Mouse (Mus musculus): ENCODE measurements around the gene Arg2. TPM values are rescaled to one million over a fixed set of nuclear protein-coding genes. Genes with fewer than 3 reads are reported as not detected.

The Arg2 gene
- total RNA-seq (2012; rRNA removed), result 4.0 and 5.3 TPM in 2 replicates

- peak; percentile 77 for DNase-seq (ENCODE audit: low read depth, low spot score)
- Histone ChIP-seq H3K27ac (ENCODE audit: insufficient read depth, low read depth, low read length, poor library complexity, severe bottlenecking) (no peak within 1 kb of the TSS), H3K36me3 (ENCODE audit: control insufficient read depth, insufficient read depth, low read length, poor library complexity, severe bottlenecking) (no peaks in the 10 kb centered on the region), H3K9ac (ENCODE audit: insufficient read depth, low read depth, low read length, poor library complexity, severe bottlenecking) (peak within 1 kb of the TSS; percentile 25; the same call in 1 of the 2 replicates), H3K9me3 (ENCODE audit: control insufficient read depth, insufficient read depth, low read depth, low read length) (no peaks in the 10 kb centered on the region), H3K4me3 (ENCODE audit: insufficient read depth in 1 of 2, low read depth in 1 of 2, low read length in 2 of 2, poor library complexity in 1 of 2, severe bottlenecking in 1 of 2) (peak within 1 kb of the TSS; percentile 67 to 78), H3K4me1 (ENCODE audit: control insufficient read depth in 2 of 2, insufficient read depth in 2 of 2, low read length in 2 of 2, poor library complexity in 1 of 2) (no peaks in the 10 kb centered on the region)
- TF ChIP-seq HCFC1 (IDR thresholded peaks at IDR 0.05; ENCODE audit: borderline replicate concordance, insufficient read depth, low read length) (no peak), ZC3H11A (IDR thresholded peaks at IDR 0.05; ENCODE audit: borderline replicate concordance, low read depth, low read length) (no peak), MAFK (IDR thresholded peaks at IDR 0.05; ENCODE audit: insufficient read depth, low read depth, low read length) (no peak), CHD2 (IDR thresholded peaks at IDR 0.05; ENCODE audit: low read depth, low read length) (no peak), ZNF384 (IDR thresholded peaks at IDR 0.05; ENCODE audit: low read depth, low read length) (no peak)
- in situ Hi-C loops (cut with MboI; ENCODE audit: low sequenced_read_pairs in 2 of 2, unreplicated experiment in 2 of 2), result no loop called here
Observed at GRCm38 (mm10) chr12:79130299-79131177, at the start of gene Arg2. Arg2 (plus strand) TSS chr12:79130777.

- H3K36me3 ChIP-seq (ENCODE audit: control insufficient read depth, insufficient read depth, low read length, poor library complexity, severe bottlenecking), result no peaks in the 10 kb centered on the region
- TF ChIP-seq HCFC1 (IDR thresholded peaks at IDR 0.05; ENCODE audit: borderline replicate concordance, insufficient read depth, low read length) (peak; percentile 47; the same call in 1 of the 2 replicates), MAFK (IDR thresholded peaks at IDR 0.05; ENCODE audit: insufficient read depth, low read depth, low read length) (no peak)
- no peaks in the 10 kb centered on the region for H3K9me3 ChIP-seq (ENCODE audit: control insufficient read depth, insufficient read depth, low read depth, low read length)
- peak within 1 kb of the TSS; percentile 93 to 96 for H3K4me3 ChIP-seq (ENCODE audit: insufficient read depth in 1 of 2, low read depth in 1 of 2, low read length in 2 of 2, poor library complexity in 1 of 2, severe bottlenecking in 1 of 2)
- in situ Hi-C loops (cut with MboI; ENCODE audit: low sequenced_read_pairs in 2 of 2, unreplicated experiment in 2 of 2), result loop anchor here in 1 of 2 experiments (10.0 kb wide), 1 partner anchor 174 kb away; no protein-coding TSS in a partner anchor
- H3K4me1 ChIP-seq (ENCODE audit: control insufficient read depth in 2 of 2, insufficient read depth in 2 of 2, low read length in 2 of 2, poor library complexity in 1 of 2), result no peaks in the 10 kb centered on the region
- peak; percentile 80 for DNase-seq (ENCODE audit: low read depth, low spot score)
- no peak within 1 kb of the TSS for H3K27ac ChIP-seq (ENCODE audit: insufficient read depth, low read depth, low read length, poor library complexity, severe bottlenecking)
- peak within 1 kb of the TSS; percentile 93 for H3K9ac ChIP-seq (ENCODE audit: insufficient read depth, low read depth, low read length, poor library complexity, severe bottlenecking)
Observed at GRCm38 (mm10) chr12:79089182-79089812, 41.3 kb upstream of the Arg2 start, which contains the start of gene Pigh. Pigh (minus strand) TSS chr12:79089651.

GRCm38 (mm10) chr12:79092569-79092968 is 38.0 kb upstream of the Arg2 start:
- Histone ChIP-seq H3K36me3 (ENCODE audit: control insufficient read depth, insufficient read depth, low read length, poor library complexity, severe bottlenecking) (no peaks in the 10 kb centered on the region), H3K4me1 (ENCODE audit: control insufficient read depth in 2 of 2, insufficient read depth in 2 of 2, low read length in 2 of 2, poor library complexity in 1 of 2) (no peaks in the 10 kb centered on the region), H3K9me3 (ENCODE audit: control insufficient read depth, insufficient read depth, low read depth, low read length) (no peaks in the 10 kb centered on the region), H3K9ac (ENCODE audit: insufficient read depth, low read depth, low read length, poor library complexity, severe bottlenecking) (no peak overlapping the region), H3K27ac (ENCODE audit: insufficient read depth, low read depth, low read length, poor library complexity, severe bottlenecking) (no peak overlapping the region), H3K4me3 (ENCODE audit: insufficient read depth in 1 of 2, low read depth in 1 of 2, low read length in 2 of 2, poor library complexity in 1 of 2, severe bottlenecking in 1 of 2) (no peak overlapping the region)
- in situ Hi-C loops (cut with MboI; ENCODE audit: low sequenced_read_pairs in 2 of 2, unreplicated experiment in 2 of 2), result loop anchor here in 1 of 2 experiments (10.0 kb wide), 1 partner anchor 68 kb away; the partner anchor contains the start of gene Plekhh1
- no peak for TF ChIP-seq ZNF384 (IDR thresholded peaks at IDR 0.05; ENCODE audit: low read depth, low read length)
- TF ChIP-seq MAFK (IDR thresholded peaks at IDR 0.05; ENCODE audit: insufficient read depth, low read depth, low read length), result 0 out of 2 replicates have a peak, but pooled peaks have one; percentile 37
- DNase-seq (ENCODE audit: low read depth, low spot score), result peak; percentile 65

- H3K4me1 ChIP-seq (ENCODE audit: control insufficient read depth in 2 of 2, insufficient read depth in 2 of 2, low read length in 2 of 2, poor library complexity in 1 of 2), result no peaks in the 10 kb centered on the region
- peak; percentile 95 for TF ChIP-seq ZC3H11A (IDR thresholded peaks at IDR 0.05; ENCODE audit: borderline replicate concordance, low read depth, low read length)
- no peak for TF ChIP-seq MAFK (IDR thresholded peaks at IDR 0.05; ENCODE audit: insufficient read depth, low read depth, low read length)
- no peaks in the 10 kb centered on the region for H3K36me3 ChIP-seq (ENCODE audit: control insufficient read depth, insufficient read depth, low read length, poor library complexity, severe bottlenecking)
- DNase-seq (ENCODE audit: low read depth, low spot score), result peak; percentile 40
- H3K9ac ChIP-seq (ENCODE audit: insufficient read depth, low read depth, low read length, poor library complexity, severe bottlenecking), result no peak overlapping the region
- H3K9me3 ChIP-seq (ENCODE audit: control insufficient read depth, insufficient read depth, low read depth, low read length), result no peaks in the 10 kb centered on the region
- in situ Hi-C loops (cut with MboI; ENCODE audit: low sequenced_read_pairs in 2 of 2, unreplicated experiment in 2 of 2), result loop anchor here in 1 of 2 experiments (5.0 to 10.0 kb wide), 2 partner anchors 72 to 175 kb away; partner anchors contain the start of gene Plekhh1
- no peak overlapping the region for H3K27ac ChIP-seq (ENCODE audit: insufficient read depth, low read depth, low read length, poor library complexity, severe bottlenecking)
- H3K4me3 ChIP-seq (ENCODE audit: insufficient read depth in 1 of 2, low read depth in 1 of 2, low read length in 2 of 2, poor library complexity in 1 of 2, severe bottlenecking in 1 of 2), result no peak overlapping the region
Observed at GRCm38 (mm10) chr12:79097106-79097752, 33.3 kb upstream of the Arg2 start.

Data from ES-E14 (cell line).